Mouse (Mus musculus) MEL (cell line): ENCODE data around the gene Fam84b.

ENCODE experiments used
- CTCF ChIP-seq, 3 experiments: IDR thresholded peaks in 2 of 3; conservative IDR thresholded peaks in 1 of 3; 2 replicates each; pipeline ENCODE4 v1.5.1; 2011 to 2012; ENCODE audit warnings: low read length in 3 of 3, low read depth in 2 of 3, mild to moderate bottlenecking in 2 of 3, improper control_type of control experiment in 1 of 3, inconsistent platforms in 1 of 3, mixed read lengths in 1 of 3, moderate library complexity in 1 of 3; ENCODE audit not compliant: control insufficient read depth in 1 of 3, insufficient read depth in 1 of 3, poor library complexity in 1 of 3, severe bottlenecking in 1 of 3
- GATA1 ChIP-seq: IDR thresholded peaks from 2 replicates; pipeline ENCODE4 v1.6.1; 2011; ENCODE audit warnings: low read depth, low read length, improper control_type of control experiment
- MYC ChIP-seq: IDR thresholded peaks from 2 replicates; pipeline ENCODE4 v1.6.1; 2011; ENCODE audit warnings: low read depth, mild to moderate bottlenecking, low read length, improper control_type of control experiment, moderate library complexity
- POLR2A ChIP-seq, 2 experiments: IDR thresholded peaks; 2 replicates each; pipeline ENCODE4 v1.6.1; 2011 to 2012; ENCODE audit warnings: low read length in 2 of 2, mild to moderate bottlenecking in 2 of 2, control low read depth in 1 of 2, improper control_type of control experiment in 1 of 2, low read depth in 1 of 2, moderate library complexity in 1 of 2; ENCODE audit not compliant: control insufficient read depth in 1 of 2, insufficient read depth in 1 of 2, poor library complexity in 1 of 2
- POLR2AphosphoS2 ChIP-seq: IDR thresholded peaks from 2 replicates; pipeline ENCODE4 v1.6.1; 2011; ENCODE audit warnings: low read length, improper control_type of control experiment
- POLR2AphosphoS5 ChIP-seq: IDR thresholded peaks from 2 replicates; pipeline ENCODE4 v1.6.1; 2012; ENCODE audit warnings: low read depth, borderline replicate concordance, mild to moderate bottlenecking, inconsistent platforms, low read length, moderate library complexity, mixed read lengths
- SMC3 ChIP-seq: IDR thresholded peaks from 2 replicates; pipeline ENCODE4 v1.6.1; 2011; ENCODE audit warnings: low read depth, low read length, improper control_type of control experiment
- TCF12 ChIP-seq: IDR thresholded peaks from 2 replicates; pipeline ENCODE4 v1.6.1; 2014; ENCODE audit warnings: low read depth, mild to moderate bottlenecking, inconsistent platforms, low read length, improper control_type of control experiment, moderate library complexity
- USF1 ChIP-seq: IDR thresholded peaks from 2 replicates; pipeline ENCODE4 v1.6.1; 2014; ENCODE audit warnings: low read depth, mild to moderate bottlenecking, inconsistent platforms, low read length, improper control_type of control experiment, moderate library complexity

GRCm38 (mm10) chr15:60822803-60823619 lies 30.6 kb downstream of the Fam84b start:
- TF ChIP-seq POLR2AphosphoS5 (no peak), USF1 (no peak), GATA1 (no peak), SMC3 (no peak), TCF12 (no peak), POLR2A (IDR thresholded peaks at IDR 0.05; ENCODE audit: control insufficient read depth in 1 of 2, insufficient read depth in 1 of 2, low read depth in 1 of 2, low read length in 2 of 2, poor library complexity in 1 of 2) (no peak), MYC (no peak), POLR2AphosphoS2 (no peak), CTCF (IDR thresholded peaks at IDR 0.05 in 2 of 3, conservative IDR thresholded peaks at IDR 0.05 in 1 of 3; ENCODE audit: control insufficient read depth in 1 of 3, insufficient read depth in 1 of 3, low read depth in 2 of 3, low read length in 3 of 3, poor library complexity in 1 of 3, severe bottlenecking in 1 of 3) (no peak)
